Mouse (Mus musculus): Measurements from ENCODE around the gene Nol8. TPM values are rescaled to one million over a fixed set of nuclear protein-coding genes. Genes with fewer than 3 reads are reported as not detected.

The Nol8 gene
- 38.7 TPM for polyA plus RNA-seq (2014; fragmentation: Illumina TruSeq; extraction: RNeasy Lipid Tissue Mini Kit (QIAGEN cat#74804); ENCODE audit: low read depth, low replicate concordance)

DNA sequence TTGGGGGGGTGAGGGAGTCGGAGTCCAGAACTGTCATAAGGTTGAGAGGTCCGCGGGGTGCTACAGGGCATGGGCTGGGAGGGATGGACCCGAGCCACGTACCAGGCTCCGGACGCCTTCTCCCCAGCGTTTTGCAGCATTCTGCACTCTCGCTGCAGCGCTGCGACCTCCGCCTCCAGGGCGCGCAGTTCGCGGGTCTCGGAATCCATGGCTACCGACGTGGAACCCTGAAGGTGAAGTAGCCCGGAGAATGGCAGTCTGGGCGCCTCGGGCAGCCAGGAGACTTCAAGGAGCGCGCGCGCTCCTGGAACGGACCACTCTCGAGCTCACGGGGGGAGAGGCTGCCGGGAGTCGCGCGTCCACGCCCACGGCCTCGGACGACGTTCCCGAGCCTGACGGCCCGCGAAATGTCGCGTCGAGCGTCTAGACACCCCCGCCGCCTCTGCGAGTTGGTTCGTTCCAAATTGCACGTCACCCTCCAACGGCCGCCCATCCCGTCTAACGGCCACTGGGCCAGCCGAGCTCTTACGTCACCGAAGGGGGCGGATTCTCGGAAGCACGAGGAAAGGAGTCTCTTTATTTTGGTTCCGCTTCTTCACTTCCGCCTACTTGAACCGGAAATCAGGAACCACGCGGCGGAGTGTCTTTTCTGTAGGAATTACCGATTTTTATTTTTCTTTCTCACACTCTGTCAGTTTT, at the start of gene Nol8, which contains the start of gene Cenpp:
Gene Nol8, plus strand, starts transcription at position 598 of the 699 bp plus-strand sequence.
Gene Cenpp, minus strand, starts transcription at position 305 of the 699 bp plus-strand sequence.

DNA sequence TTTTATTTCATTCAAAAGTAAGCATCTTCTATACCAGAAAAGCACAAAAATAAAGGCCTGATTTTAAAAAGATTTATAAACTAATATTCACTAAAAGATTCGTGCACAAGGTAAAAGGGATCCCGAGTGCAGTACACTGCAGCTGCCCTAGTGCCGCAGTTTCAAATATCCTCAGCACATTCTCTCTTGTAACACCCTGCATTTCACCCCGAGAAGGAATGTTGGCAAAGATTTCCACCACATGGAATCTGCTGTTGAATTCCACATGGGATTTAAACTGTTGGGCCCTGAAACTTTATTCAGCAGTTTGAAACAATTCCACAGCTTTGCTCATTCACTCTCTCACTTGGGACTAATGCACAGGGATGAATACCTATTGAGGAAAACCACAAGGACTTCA, 45.2 kb upstream of the Nol8 start, which contains the start of gene Ogn:
Gene Ogn, plus strand, starts transcription at position 333 of the 400 bp plus-strand sequence.

DNA sequence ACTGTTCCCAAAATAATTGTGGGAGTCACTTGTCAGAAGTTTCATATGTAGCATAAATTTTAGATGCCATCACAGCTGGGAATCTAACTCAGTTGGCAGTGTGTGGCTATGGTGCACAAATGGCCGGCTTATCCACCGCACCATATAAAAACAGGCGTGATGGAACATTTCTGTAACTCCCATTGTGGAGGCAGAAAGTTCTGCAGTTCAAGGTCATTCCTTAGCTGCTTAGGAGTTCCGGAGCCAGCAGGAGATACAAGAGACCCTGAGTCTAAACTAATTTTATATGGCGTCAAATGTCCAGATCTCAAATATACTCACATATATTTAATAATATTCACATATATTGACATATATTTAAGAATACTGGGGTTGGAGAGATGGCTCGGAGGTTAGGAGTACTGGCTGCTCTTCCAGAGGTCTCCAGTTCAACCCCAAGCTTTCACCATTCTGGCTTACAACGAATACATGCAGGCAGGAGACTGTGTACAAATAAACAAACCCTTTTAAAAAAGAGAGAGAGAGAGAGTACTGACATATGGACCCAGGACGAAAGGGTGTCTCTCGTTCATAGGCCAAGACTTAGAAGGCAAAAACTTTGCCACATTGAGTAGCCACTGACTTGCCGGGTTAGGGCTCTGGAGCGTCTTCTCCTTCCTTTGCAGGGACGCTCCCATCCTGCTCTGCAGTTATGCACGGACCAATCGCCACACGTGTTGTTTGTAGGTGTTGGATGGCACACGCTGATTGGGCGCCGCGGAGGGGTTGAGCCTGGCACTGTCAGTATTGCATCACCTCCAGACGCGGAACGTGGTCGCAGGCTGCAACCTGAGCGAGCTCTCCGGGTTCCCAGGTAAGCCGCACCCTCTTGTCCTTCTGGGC, 28.7 kb downstream of the Nol8 start, which contains the start of gene Iars:
Gene Iars, plus strand, starts transcription at position 750 of the 882 bp plus-strand sequence.

Other genes with a start within 250 kb of the Nol8 start
- 8.3 TPM for gene Ippk, start 231.8 kb upstream of the Nol8 start, polyA plus RNA-seq (2014; fragmentation: Illumina TruSeq; extraction: RNeasy Lipid Tissue Mini Kit (QIAGEN cat#74804); ENCODE audit: low read depth, low replicate concordance)
- 0.69 TPM for gene Tes3-ps, start 159.8 kb upstream of the Nol8 start, polyA plus RNA-seq (2014; fragmentation: Illumina TruSeq; extraction: RNeasy Lipid Tissue Mini Kit (QIAGEN cat#74804); ENCODE audit: low read depth, low replicate concordance)
- 15.8 TPM for gene Ecm2, start 148.3 kb upstream of the Nol8 start, polyA plus RNA-seq (2014; fragmentation: Illumina TruSeq; extraction: RNeasy Lipid Tissue Mini Kit (QIAGEN cat#74804); ENCODE audit: low read depth, low replicate concordance)
- 20.7 TPM for gene Aspn, start 108.6 kb upstream of the Nol8 start, polyA plus RNA-seq (2014; fragmentation: Illumina TruSeq; extraction: RNeasy Lipid Tissue Mini Kit (QIAGEN cat#74804); ENCODE audit: low read depth, low replicate concordance)
- 17.9 TPM for gene Omd, start 70.6 kb upstream of the Nol8 start, polyA plus RNA-seq (2014; fragmentation: Illumina TruSeq; extraction: RNeasy Lipid Tissue Mini Kit (QIAGEN cat#74804); ENCODE audit: low read depth, low replicate concordance)
- gene Ogn, start 45.0 kb upstream of the Nol8 start, polyA plus RNA-seq (2014; fragmentation: Illumina TruSeq; extraction: RNeasy Lipid Tissue Mini Kit (QIAGEN cat#74804); ENCODE audit: low read depth, low replicate concordance): 183 TPM
- gene Cenpp, start 293 bp upstream of the Nol8 start, polyA plus RNA-seq (2014; fragmentation: Illumina TruSeq; extraction: RNeasy Lipid Tissue Mini Kit (QIAGEN cat#74804); ENCODE audit: low read depth, low replicate concordance): 2.6 TPM
- 38.8 TPM for gene Iars, start 29.0 kb downstream of the Nol8 start, polyA plus RNA-seq (2014; fragmentation: Illumina TruSeq; extraction: RNeasy Lipid Tissue Mini Kit (QIAGEN cat#74804); ENCODE audit: low read depth, low replicate concordance)
- not detected for gene Gm30302, start 145.9 kb downstream of the Nol8 start, polyA plus RNA-seq (2014; fragmentation: Illumina TruSeq; extraction: RNeasy Lipid Tissue Mini Kit (QIAGEN cat#74804); ENCODE audit: low read depth, low replicate concordance)

All from kidney, adult 10 weeks (tissue).